Mouse (Mus musculus) spleen, postnatal 10 days (tissue): ENCODE measurements around the gene Tbc1d16.
"Not testable (repeated sequence)": the region's sequence is repeated elsewhere in the genome, so short reads cannot be mapped to it uniquely, and the experiment has no call there.

ENCODE experiments used
- DNase-seq, 2 experiments: peaks; one replicate each; pipeline ENCODE4 v3.0.0; 2021 to 2022; ENCODE audit warnings: low spot score in 2 of 2

The Tbc1d16 gene

GRCm38 (mm10) chr11:119228091-119228781, at the start of gene Tbc1d16, which contains the start of gene Ccdc40:
Gene Tbc1d16, minus strand, starts transcription at chr11:119228499.
Gene Ccdc40, plus strand, starts transcription at chr11:119228572.
- peak in 1 of 2 experiments; percentile 62 for DNase-seq

- peak in 1 of 2 experiments; percentile 48 for DNase-seq
These were observed 45.1 kb upstream of the Tbc1d16 start for GRCm38 (mm10) chr11:119273186-119273930.

DNA sequence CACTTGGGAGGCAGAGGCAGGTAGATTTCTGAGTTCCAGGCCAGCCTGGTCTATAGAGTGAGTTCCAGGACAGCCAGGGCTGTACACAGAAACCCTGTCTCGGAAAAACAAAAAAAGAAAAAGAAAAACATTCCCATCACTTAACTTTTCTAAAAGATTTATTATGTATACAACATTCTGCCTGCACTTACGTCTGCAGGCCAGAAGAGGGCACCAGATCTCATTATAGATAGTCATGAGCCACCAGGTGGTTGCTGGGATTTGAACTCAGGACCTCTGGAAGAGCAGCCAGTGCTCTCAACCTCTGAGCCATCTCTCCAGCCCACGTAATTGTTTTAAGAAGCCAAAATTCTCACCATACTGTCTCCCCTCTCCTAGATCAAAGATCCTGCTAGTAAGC, 44.2 kb upstream of the Tbc1d16 start:
- not testable (repeated sequence) for DNase-seq

DNA sequence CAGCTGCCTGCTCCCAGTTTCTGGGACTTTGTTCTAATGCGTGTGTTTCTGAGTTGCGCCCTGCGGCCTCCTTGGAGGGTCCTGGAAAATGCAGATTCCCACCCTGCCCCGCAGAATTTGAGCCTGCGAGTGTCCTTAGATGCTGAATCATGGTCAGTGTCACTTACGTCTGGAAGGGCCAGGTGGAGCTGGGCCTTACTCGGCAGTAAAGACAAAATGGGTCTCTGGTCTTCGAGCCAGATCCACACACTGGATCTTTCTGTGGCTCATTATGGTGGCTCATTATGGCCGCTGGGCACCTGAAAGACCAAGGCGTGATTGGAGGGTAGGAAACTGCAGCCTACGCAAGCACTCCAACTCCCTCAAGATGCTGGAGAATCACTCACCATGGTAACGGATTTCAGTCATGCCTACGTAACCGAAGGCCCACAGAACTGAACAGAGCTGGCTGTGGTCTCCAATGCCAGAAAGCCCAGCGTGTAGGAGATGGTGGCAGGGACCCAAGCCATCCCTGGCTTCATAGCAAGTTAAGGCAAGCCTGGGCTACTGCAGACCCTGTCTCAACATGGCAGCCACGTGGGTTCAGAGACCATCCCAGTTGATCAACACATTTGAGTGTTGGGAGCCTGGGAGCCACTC, 40.4 kb upstream of the Tbc1d16 start:
- no peak for DNase-seq

DNA sequence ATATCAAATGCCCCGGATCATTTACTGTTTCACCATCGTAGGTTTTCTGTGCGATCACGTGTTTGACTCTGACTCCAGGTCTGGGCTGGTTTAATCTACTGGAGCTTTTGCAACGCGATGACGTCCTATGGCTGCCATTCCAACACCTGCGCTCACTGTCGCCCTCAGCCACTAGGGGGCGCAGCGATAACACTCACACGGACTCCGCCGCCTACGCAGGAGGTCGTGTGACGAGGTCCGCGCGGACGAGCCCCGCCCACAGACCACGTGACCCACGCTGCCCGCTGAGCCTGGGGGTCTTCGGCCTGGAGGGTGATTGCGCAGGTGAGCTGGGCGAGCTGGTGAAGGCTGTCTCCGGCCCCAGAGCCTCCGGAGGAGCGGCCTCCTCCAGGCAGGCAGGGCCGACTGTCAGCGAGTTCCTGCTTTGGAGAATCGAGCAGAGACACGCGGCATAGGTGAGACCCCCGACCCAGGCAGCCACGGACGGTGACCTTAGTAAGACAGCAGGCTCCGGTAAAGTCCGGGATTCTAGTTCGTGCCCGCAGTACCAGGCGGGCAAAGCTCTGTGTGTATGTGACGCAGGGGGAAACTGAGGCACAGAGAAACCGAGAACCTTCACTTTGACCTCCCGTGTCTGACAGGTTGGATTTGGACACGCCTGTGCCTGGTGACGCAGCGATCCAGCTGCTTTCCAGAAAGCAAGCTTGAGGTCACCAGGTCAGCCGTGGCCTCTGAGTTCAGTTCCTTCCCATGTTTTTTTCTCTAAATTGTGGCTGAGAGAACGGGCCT, 39.7 kb upstream of the Tbc1d16 start, which contains the start of gene Gaa:
Gaa (plus strand) TSS at position 120 of the 789 bp plus-strand sequence.
- peak; percentile 94 to 97 for DNase-seq

- DNase-seq = no peak
These were observed 39.0 kb upstream of the Tbc1d16 start for GRCm38 (mm10) chr11:119267241-119267674.

DNA sequence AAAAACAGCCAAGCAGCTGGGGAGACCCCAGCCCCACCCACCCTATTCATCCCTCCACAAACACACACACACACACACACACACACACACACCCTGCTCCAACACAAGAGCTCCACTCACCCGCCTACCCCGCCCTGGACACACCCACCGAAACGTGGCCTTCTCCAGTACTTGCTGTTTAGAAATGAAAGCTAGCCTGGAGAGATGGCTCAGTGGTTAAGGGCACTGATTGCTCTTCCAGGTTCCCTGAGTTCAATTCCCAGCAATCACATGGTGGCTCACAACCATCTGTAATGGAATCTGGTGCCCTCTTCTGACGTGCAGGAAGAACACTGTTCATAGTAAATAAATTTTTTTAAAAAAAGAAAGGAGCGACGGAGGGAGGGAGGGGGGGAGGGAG, 37.5 kb upstream of the Tbc1d16 start:
- no peak for DNase-seq

DNA sequence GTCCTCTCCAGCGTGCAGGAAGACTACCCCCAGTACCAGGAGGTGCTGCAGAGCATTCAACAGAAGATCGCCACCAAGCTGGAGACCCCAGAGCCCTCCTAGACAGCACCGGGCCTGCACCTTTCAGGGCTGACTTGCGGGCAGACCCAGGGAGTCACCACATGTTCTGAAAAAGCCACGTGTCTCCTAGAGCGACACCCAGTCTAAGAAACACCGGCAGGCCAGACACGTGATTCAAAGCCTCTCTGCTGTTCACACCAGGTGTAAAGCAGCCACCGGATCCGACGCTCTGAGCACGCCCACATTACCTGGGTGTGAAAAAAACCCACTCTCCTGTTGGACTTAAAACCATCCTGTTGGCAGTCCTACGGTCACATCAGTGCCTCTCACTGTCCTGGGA, 36.1 kb upstream of the Tbc1d16 start:
- DNase-seq = no peak

GRCm38 (mm10) chr11:119259977-119260376, 31.7 kb upstream of the Tbc1d16 start:
- no peak for DNase-seq

DNA sequence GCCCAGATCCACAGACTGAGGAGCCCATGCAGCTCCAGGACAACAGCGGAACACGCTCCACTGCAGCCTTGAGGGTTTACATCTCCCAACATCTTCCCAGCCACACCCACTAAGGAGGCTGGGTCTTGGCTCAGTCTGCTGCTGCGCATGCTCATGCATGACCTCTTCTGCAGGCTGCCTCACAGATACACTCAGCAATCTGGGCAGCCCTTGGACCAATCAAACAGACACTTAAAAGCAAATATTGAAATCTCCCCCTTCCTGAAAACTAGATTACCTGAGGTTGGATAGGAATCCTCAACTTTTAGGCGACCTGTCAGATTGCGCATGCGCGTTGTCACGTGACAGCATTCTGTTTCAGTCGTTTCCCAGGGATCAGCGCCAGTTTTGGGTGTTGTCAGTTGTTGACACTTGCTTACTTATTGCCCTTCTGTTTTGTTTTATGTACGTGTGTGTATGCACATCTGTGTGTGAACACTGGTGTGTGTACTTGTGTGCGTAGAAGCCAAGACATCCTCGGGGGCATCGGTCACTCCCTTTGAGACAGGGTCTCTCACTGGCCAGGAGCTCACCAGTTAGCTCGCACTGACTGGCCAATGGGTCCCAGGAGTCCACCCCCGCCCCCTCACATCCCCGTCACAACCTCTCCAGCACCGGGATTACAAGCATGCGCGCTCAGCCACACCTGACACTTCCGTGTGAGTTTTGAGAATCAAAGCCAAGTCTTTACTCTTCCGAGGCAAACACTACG, 30.4 kb upstream of the Tbc1d16 start:
- DNase-seq = peak; percentile 38 to 66

DNA sequence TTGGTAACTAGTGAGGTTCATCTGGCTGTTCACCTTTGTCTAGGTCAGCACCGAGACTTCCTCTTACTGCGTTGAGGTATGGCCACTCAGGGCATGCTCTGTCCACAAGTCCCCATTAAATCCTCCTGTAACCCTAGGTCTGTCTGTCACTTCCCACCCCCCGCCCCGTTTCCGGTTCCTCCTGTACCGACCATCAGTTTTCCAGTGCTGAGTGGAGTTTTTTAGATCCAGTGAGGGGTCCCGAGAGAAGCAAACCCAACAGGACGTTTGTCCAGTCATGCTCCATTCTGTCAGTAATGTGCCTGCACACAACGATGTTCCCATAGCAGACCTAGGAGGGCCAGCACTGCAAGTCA, 29.9 kb upstream of the Tbc1d16 start:
- no peak for DNase-seq

- not testable (repeated sequence) for DNase-seq
These were observed 28.3 kb upstream of the Tbc1d16 start for GRCm38 (mm10) chr11:119256557-119256956.

DNA sequence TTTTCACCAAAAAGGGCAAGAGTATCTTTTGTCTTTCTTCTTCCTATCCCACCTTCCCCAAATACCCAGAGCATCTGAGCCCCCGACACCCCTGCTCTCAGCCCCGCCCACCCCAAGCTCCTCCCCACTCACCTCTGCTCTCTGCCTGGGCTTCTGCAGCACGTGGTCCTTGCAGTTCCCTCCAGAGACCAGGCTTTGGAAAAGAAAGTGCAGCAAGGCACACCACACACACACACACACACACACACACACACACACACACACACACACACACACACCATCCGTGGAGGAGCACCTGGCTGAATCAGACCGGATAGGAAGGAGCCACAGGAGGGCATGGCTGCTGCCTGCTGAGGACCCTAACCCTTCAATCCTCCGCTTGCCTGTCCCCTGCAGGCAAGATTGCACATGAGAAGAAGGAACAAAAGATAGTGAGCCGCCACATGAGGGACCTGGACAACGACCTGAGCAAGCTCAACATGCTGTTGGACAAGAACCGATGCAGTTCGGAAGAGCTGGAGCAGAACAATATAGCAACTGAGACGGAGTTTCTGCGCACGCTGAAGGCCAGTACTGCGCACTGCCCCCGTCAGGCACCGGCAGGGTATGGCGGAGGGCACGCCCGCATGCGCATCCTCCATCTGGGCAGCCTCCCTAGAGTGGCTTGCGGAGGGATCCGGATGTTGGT, 24.7 kb upstream of the Tbc1d16 start:
- peak in 1 of 2 experiments; percentile 68 for DNase-seq

- DNase-seq = peak in 1 of 2 experiments; percentile 41
These were observed 22.7 kb upstream of the Tbc1d16 start for GRCm38 (mm10) chr11:119250998-119251397.

DNA sequence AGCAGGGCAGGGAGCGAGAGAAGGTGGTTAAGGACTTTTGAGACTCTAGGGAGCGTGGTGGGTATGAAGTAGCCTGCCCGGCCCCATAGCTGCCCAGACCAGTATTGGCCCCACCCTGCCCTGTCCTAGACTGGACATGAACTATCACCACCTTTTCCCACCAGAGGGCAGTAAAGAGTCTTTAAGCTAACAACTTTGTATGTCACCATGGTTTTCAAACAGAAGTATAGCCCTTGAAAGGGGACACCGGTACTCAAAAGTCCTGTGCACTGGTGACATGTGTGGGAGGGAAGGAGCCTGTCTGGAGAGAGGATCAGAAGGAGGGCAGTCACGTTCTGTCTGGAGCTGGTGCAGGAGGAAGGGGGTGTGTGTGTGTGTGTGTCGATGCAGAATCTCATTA, 20.7 kb upstream of the Tbc1d16 start:
- peak; percentile 31 to 61 for DNase-seq

- DNase-seq = not testable (repeated sequence)
These were observed 17.2 kb upstream of the Tbc1d16 start for GRCm38 (mm10) chr11:119245543-119245942.

DNA sequence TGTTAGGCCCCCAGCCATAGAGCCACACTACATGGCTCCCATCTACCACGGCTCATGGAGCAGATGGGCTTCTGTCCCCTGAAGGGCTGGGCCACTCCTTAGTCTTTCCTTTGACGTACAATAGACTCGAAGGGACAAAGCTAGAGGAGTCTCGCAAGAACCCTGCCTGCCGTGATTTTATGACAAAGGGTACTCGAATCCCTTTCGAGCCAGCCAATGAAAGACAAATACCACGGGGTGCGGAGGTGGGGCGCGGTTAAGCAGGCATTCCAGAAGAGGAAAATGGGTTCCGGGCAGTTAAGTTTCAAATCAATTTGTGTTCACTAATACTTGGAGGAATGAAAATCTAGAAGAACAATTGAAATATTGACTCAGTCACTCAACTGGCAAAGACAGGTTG, 11.2 kb upstream of the Tbc1d16 start:
- DNase-seq = no peak

- peak; percentile 35 to 84 for DNase-seq
These were observed 10.0 kb upstream of the Tbc1d16 start for GRCm38 (mm10) chr11:119238305-119238721.

DNA sequence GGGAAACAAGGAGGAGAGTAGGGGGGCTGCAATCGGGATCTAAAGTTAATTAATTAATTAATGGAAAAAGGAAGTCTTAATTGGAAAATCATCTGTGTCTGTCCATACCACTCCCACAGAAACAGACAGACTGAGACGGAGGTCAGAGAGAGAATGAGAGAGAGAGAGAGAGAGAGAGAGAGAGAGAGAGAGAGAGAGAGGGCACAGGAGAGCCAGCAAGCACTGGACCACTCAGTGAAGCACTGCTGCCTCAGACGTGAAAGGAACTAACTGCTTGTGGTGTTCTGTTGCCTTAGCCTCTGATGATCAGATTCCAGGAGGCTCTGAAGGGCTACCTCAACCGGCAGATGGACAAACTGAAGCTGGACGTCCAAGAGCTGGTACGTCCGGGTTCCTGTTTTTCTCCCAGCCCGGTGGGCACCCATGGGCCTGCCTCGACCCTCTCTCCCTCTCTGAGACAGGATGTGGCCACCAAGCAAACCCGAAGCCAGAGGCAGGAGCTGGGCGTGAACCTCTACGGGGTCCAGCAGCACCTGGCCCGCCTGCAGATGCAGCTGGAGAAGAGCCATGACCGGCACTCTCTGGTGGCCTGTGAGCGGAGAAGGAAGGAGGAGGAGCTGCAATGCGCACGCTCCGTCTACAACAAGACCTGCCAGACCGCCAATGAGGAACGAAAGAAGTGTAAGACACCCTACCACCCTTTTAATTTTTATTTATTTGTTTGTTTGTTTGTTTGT, 9.4 kb upstream of the Tbc1d16 start:
- peak; percentile 24 to 57 for DNase-seq

- DNase-seq = peak in 1 of 2 experiments; percentile 11
These were observed 8.7 kb upstream of the Tbc1d16 start for GRCm38 (mm10) chr11:119237007-119237406.
